Mouse (Mus musculus) adrenal gland, postnatal 4 days (tissue): ENCODE results near the gene Rps29. TPM values are rescaled to one million over a fixed set of nuclear protein-coding genes. Genes with fewer than 3 reads are reported as not detected.

Experiments used
- DNase-seq, 2 experiments: peaks; one replicate each; pipeline ENCODE4 v3.0.0; 2021 to 2022; ENCODE audit warnings: low spot score in 2 of 2, mixed read lengths in 2 of 2
- long read RNA-seq, 2 experiments: library from polyadenylated mRNA; stranded (forward); transcript quantifications; one replicate each; pipeline ENCODE4 v2.0.0; 2021
- total RNA-seq, 2 experiments: library from RNA; stranded (reverse); gene quantifications; 2 replicates each; pipeline ENCODE4 v1.2.3; 2021

The Rps29 gene
- 1,000 to 10,000 TPM; 1,787 to 1,858 TPM for total RNA-seq
- long read RNA-seq, experiment 1, transcript Rps29-201 (3 exons, 390 nt): major isoform, 485 of 495 reads
- long read RNA-seq, experiment 1, partial matches to known transcripts: 10 of 495 reads
- long read RNA-seq, experiment 1, other reads (novel, unspliced or antisense): 0 of 495 reads
- long read RNA-seq, experiment 2, transcript Rps29-201 (3 exons, 390 nt): major isoform, 346 of 354 reads
- long read RNA-seq, experiment 2, partial matches to known transcripts: 4 of 354 reads
- long read RNA-seq, experiment 2, other reads (novel, unspliced or antisense): 4 of 354 reads

GRCm38 (mm10) chr12:69158765-69159577 lies at the start of gene Rps29:
Rps29 (minus strand) TSS chr12:69159186.
- DNase-seq: peak; percentile 91 to 95

GRCm38 (mm10) chr12:69208520-69208919 lies 49.5 kb upstream of the Rps29 start:
- DNase-seq: no peak

GRCm38 (mm10) chr12:69207926-69208325 lies 48.9 kb upstream of the Rps29 start:
- DNase-seq: no peak

GRCm38 (mm10) chr12:69207396-69207795 lies 48.4 kb upstream of the Rps29 start:
- DNase-seq: no peak

GRCm38 (mm10) chr12:69204052-69204833 lies 45.3 kb upstream of the Rps29 start, which contains the start of gene Gm49384:
Gm49384 (minus strand) TSS chr12:69204267.
- DNase-seq: no peak

GRCm38 (mm10) chr12:69198985-69199384 lies 40.0 kb upstream of the Rps29 start:
- DNase-seq: no peak

- peak; percentile 51 to 72 for DNase-seq
These were observed 39.2 kb upstream of the Rps29 start, which contains the start of gene Dnaaf2 for GRCm38 (mm10) chr12:69198164-69198535. Dnaaf2 (minus strand) TSS chr12:69198429.

GRCm38 (mm10) chr12:69197378-69198163 lies 38.6 kb upstream of the Rps29 start:
- peak; percentile 14 to 43 for DNase-seq

GRCm38 (mm10) chr12:69196444-69197377 lies 37.7 kb upstream of the Rps29 start, which contains the start of gene Gm49383:
Gm49383 (minus strand) TSS chr12:69197104.
- DNase-seq: peak; percentile 33 to 46

- DNase-seq: no peak
These were observed 33.7 kb upstream of the Rps29 start for GRCm38 (mm10) chr12:69192637-69193036.

- DNase-seq: no peak
These were observed 32.4 kb upstream of the Rps29 start for GRCm38 (mm10) chr12:69191396-69191795.

GRCm38 (mm10) chr12:69190522-69190921 lies 31.5 kb upstream of the Rps29 start:
- no peak for DNase-seq

GRCm38 (mm10) chr12:69190074-69190473 lies 31.1 kb upstream of the Rps29 start:
- DNase-seq: no peak

- no peak for DNase-seq
These were observed 28.0 kb upstream of the Rps29 start for GRCm38 (mm10) chr12:69186811-69187471.

- DNase-seq: no peak
These were observed 26.4 kb upstream of the Rps29 start for GRCm38 (mm10) chr12:69185371-69185770.

- peak; percentile 13 to 32 for DNase-seq
These were observed 25.6 kb upstream of the Rps29 start for GRCm38 (mm10) chr12:69184342-69185295.

- peak; percentile 97 to 99 for DNase-seq
These were observed 24.8 kb upstream of the Rps29 start, which contains the start of the genes Rpl36al and Mgat2 for GRCm38 (mm10) chr12:69183583-69184308. Rpl36al (minus strand) TSS chr12:69184083. Mgat2 (plus strand) TSS chr12:69184157.
